Mouse (Mus musculus): ENCODE results near the gene Romo1. TPM values are rescaled to one million over a fixed set of nuclear protein-coding genes. Genes with fewer than 3 reads are reported as not detected.
"Not testable (repeated sequence)": the region's sequence is repeated elsewhere in the genome, so short reads cannot be mapped to it uniquely, and the experiment has no call there.

Gene Romo1
- polyA plus RNA-seq, 1 experiment from 2014 or later = 416 TPM

DNA sequence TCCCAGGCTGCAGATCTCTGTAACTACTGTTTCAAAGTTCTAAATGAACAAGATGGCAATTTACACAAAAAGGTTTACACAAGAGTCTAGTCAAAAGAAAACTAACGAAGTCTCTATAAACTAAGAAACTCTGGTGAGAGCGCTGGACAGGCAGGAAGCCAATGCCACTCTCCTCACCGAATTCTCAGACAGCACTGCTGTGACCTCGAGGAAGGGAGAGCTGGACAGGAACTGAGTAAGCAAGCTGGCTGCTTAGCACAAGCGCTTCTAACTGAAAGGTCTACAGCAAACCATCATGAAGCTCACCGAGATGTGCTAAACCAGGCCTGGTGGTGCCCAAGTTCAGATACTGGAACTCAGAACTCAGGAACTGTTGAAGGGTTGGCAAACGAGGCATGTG lies 45.4 kb downstream of the Romo1 start:
- whole genome bisulfite sequencing = 75% methylated on average over 7 of the region's 7 CpGs
- H3K4me3 ChIP-seq (ENCODE audit: low read depth, low read length); DNase-seq (ENCODE audit: low spot score); H3K4me1 ChIP-seq (ENCODE audit: control insufficient read depth, insufficient read depth, low read length); ATAC-seq (ENCODE audit: low read depth); H3K4me2 ChIP-seq (ENCODE audit: low read depth, low read length); H3K27me3 ChIP-seq (replicated peaks; ENCODE audit: control insufficient read depth, insufficient read depth, low read length); H3K36me3 ChIP-seq (ENCODE audit: control insufficient read depth, insufficient read depth, low read length); H3K27ac ChIP-seq (replicated peaks; ENCODE audit: low read depth, low read length); H3K9ac ChIP-seq (ENCODE audit: low read depth, low read length); H3K9me3 ChIP-seq (ENCODE audit: control insufficient read depth, low read length): not testable (repeated sequence)

DNA sequence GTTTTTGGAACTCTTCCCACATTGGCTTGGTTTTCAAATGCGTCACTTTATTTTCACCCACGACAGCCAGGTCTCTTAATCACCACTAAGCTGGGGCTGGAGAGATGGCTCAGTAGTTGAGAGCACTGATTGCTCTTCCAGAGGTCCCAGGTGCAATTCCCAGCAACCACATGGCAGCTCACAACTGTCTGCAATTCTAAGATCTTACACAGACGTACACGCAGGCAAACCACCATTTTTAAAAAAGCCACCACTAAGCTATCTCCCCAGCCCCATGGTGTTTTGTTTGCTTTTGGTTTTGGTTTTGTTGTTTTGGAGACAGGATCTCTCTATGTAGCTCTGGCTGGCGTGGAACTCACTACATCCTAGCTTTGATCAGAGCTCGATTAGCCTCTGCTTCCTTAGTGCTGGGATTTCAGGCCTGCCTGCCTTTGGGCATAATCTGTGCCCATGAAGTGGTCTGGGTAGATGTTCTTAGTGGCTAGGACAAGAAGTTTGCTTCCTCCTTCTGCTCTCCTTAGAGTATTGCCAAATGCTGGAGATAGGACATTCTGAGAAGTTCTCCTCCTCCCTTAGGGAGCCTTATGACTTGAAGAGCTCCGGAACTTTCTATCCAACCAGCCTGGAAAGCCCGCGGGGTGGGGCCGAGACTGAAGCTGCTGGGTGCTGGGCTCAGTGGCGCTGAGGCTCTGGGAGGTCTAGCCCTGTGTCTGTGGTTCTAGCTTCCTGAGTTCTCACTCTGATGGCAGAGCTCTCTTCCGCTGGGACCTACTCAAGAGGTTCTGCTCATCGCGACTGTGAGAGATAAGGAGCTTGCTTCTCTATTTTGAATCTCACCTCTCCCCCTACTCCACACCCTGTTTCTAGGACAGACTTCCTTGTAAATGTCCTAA lies 46.4 kb downstream of the Romo1 start:
- no peak overlapping the region for H3K27ac ChIP-seq (replicated peaks; ENCODE audit: low read depth, low read length)
- no peak overlapping the region for H3K4me2 ChIP-seq (ENCODE audit: low read depth, low read length)
- H3K4me1 ChIP-seq (ENCODE audit: control insufficient read depth, insufficient read depth, low read length) = no peaks in the 10 kb centered on the region
- no peak overlapping the region for H3K9ac ChIP-seq (ENCODE audit: low read depth, low read length)
- 76% methylated on average over 14 of the region's 14 CpGs for WGBS
- ATAC-seq (ENCODE audit: low read depth) (no peak), DNase-seq (ENCODE audit: low spot score) (no peak)
- H3K36me3 ChIP-seq (ENCODE audit: control insufficient read depth, insufficient read depth, low read length) = no peaks in the 10 kb centered on the region
- no peaks in the 10 kb centered on the region for H3K9me3 ChIP-seq (ENCODE audit: control insufficient read depth, low read length)
- H3K4me3 ChIP-seq (ENCODE audit: low read depth, low read length) = no peak overlapping the region
- no peaks in the 10 kb centered on the region for H3K27me3 ChIP-seq (replicated peaks; ENCODE audit: control insufficient read depth, insufficient read depth, low read length)

DNA sequence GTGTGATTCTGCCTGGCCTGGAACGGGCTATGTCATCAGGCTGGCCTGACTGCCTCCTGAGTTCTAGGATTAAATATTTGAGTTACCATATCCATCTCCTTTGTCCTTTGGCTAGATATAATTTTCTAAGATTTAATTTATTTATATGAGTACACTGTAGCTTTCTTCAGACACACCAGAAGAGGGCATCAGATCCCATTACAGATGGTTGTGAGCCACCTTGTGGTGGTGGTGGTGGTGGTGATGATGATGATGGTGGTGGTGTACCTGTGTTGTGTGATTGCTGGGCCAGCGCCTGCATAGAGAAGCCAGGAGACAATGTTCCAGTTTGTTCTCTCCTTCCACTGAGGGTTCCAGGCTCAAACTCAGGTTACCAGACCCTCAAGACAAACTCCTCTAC lies 47.7 kb downstream of the Romo1 start:
- ATAC-seq (ENCODE audit: low read depth) = no peak
- Histone ChIP-seq H3K9me3 (ENCODE audit: control insufficient read depth, low read length) (no peaks in the 10 kb centered on the region), H3K4me3 (ENCODE audit: low read depth, low read length) (no peak overlapping the region), H3K27me3 (replicated peaks; ENCODE audit: control insufficient read depth, insufficient read depth, low read length) (no peaks in the 10 kb centered on the region), H3K4me1 (ENCODE audit: control insufficient read depth, insufficient read depth, low read length) (no peaks in the 10 kb centered on the region), H3K27ac (replicated peaks; ENCODE audit: low read depth, low read length) (no peak overlapping the region), H3K9ac (ENCODE audit: low read depth, low read length) (no peak overlapping the region), H3K4me2 (ENCODE audit: low read depth, low read length) (no peak overlapping the region), H3K36me3 (ENCODE audit: control insufficient read depth, insufficient read depth, low read length) (no peaks in the 10 kb centered on the region)
- DNase-seq (ENCODE audit: low spot score) = no peak
- WGBS = 96% methylated on average over 2 of the region's 2 CpGs

DNA sequence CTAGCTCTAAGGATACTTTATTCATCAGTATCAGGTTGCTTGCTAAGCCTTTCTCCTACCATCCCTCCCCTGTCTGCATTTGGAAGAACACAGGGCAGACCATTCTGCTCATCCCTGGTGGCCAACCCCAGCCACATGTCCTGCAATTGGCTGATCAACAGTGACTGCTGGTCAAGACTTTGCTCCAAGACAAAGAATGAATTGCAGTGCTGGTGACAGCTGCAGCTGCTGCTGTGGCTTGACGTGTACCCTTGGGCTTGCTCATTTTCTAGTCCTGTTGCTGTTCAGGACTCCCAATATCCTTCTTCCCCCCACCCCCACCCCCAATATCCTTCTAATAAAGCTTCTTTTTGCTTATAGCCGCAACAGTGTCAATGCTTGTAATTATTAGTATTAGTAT lies 48.2 kb downstream of the Romo1 start:
- Histone ChIP-seq H3K27me3 (replicated peaks; ENCODE audit: control insufficient read depth, insufficient read depth, low read length) (no peaks in the 10 kb centered on the region), H3K9me3 (ENCODE audit: control insufficient read depth, low read length) (no peaks in the 10 kb centered on the region), H3K27ac (replicated peaks; ENCODE audit: low read depth, low read length) (no peak overlapping the region), H3K9ac (ENCODE audit: low read depth, low read length) (no peak overlapping the region), H3K4me1 (ENCODE audit: control insufficient read depth, insufficient read depth, low read length) (no peaks in the 10 kb centered on the region), H3K36me3 (ENCODE audit: control insufficient read depth, insufficient read depth, low read length) (no peaks in the 10 kb centered on the region), H3K4me2 (ENCODE audit: low read depth, low read length) (no peak overlapping the region), H3K4me3 (ENCODE audit: low read depth, low read length) (no peak overlapping the region)
- 76% methylated on average over 2 of the region's 2 CpGs for WGBS
- no peak for DNase-seq (ENCODE audit: low spot score)
- ATAC-seq (ENCODE audit: low read depth) = no peak

DNA sequence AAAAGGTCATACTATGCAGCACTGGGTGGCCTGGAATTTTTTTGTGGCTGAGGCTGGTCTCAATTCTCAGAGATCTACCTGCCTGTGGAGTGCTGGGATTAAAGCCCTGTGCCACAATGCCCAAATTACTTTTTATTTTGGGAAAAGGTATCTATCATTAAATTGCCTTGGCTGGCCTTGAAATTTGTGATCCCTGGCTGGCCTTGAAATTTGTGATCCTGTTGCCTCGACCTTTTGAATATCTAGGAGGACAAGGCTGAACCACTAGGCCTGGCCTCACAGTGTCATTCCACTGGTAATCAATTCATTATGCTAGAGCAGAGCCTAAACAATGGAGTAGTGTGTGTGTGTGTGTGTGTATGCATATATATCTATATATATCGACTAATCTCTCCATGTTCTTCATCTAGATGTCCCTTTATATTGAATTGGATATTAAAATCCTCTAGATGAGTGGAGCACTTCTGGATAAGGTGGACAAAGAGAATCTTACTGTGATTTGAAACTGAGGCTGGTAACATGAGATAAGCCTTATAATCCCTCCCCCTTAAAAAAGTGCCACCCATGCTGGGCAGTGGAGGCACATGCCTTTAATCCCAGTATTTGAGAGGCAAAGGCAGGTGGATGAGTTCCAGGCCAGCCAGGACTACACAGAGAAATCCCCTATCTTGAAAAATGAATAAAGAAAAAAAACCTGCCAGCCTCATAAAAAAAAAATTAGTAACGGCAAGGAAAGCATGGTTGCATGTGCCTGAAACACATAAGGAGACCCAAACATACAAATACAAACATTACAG lies 49.4 kb downstream of the Romo1 start:
- WGBS = 62% methylated on average over 3 of the region's 3 CpGs
- Histone ChIP-seq H3K27me3 (replicated peaks; ENCODE audit: control insufficient read depth, insufficient read depth, low read length) (no peaks in the 10 kb centered on the region), H3K9me3 (ENCODE audit: control insufficient read depth, low read length) (no peaks in the 10 kb centered on the region), H3K4me1 (ENCODE audit: control insufficient read depth, insufficient read depth, low read length) (peaks cover 5% of the 10 kb centered on the region; the same call in 1 of the 2 replicates), H3K27ac (replicated peaks; ENCODE audit: low read depth, low read length) (no peak overlapping the region), H3K36me3 (ENCODE audit: control insufficient read depth, insufficient read depth, low read length) (no peaks in the 10 kb centered on the region), H3K4me3 (ENCODE audit: low read depth, low read length) (no peak overlapping the region), H3K4me2 (ENCODE audit: low read depth, low read length) (no peak overlapping the region), H3K9ac (ENCODE audit: low read depth, low read length) (no peak overlapping the region)
- ATAC-seq (ENCODE audit: low read depth) (no peak), DNase-seq (ENCODE audit: low spot score) (no peak)

DNA sequence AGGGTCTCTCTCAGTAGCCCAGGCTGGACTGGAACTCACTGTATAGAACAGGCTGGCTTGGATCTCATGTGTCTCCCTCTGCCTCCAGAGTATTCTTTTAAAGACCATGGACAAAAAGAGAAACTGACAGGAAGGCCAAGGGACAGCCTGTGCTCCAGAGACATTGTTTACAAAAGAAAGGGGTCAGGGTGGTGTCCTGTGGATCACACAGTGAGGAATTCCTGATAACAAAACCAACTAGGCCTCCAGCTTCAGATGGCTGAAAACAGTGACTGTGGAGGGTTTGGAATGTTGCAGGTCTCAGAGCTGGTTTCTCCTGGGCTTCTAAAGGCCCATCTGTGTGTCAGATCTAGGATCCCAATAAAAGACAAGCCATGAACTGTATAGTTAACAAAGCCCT lies 50.7 kb downstream of the Romo1 start:
- DNase-seq (ENCODE audit: low spot score) = no peak

More for the DNA sequence above, 50.7 kb downstream of the Romo1 start:
- no peak for ATAC-seq (ENCODE audit: low read depth)
- Histone ChIP-seq H3K27ac (replicated peaks; ENCODE audit: low read depth, low read length) (no peak overlapping the region), H3K9ac (ENCODE audit: low read depth, low read length) (no peak overlapping the region), H3K4me2 (ENCODE audit: low read depth, low read length) (no peak overlapping the region), H3K27me3 (replicated peaks; ENCODE audit: control insufficient read depth, insufficient read depth, low read length) (no peaks in the 10 kb centered on the region), H3K4me3 (ENCODE audit: low read depth, low read length) (no peak overlapping the region), H3K4me1 (ENCODE audit: control insufficient read depth, insufficient read depth, low read length) (peaks cover 11% of the 10 kb centered on the region; the same call in 1 of the 2 replicates), H3K9me3 (ENCODE audit: control insufficient read depth, low read length) (no peaks in the 10 kb centered on the region), H3K36me3 (ENCODE audit: control insufficient read depth, insufficient read depth, low read length) (no peaks in the 10 kb centered on the region)

Other genes starting within 250 kb of the Romo1 start
- gene Uqcc1, start 213.7 kb upstream of the Romo1 start, polyA plus RNA-seq (2014; fragmentation: Nextera tagmentation; extraction: Ambion mirVana) = 58.3 and 65.9 TPM in 2 replicates
- gene Gm15557, start 203.3 kb upstream of the Romo1 start, polyA plus RNA-seq (2014; fragmentation: Nextera tagmentation; extraction: Ambion mirVana) = not detected in 2 replicates
- gene Gdf5, start 198.7 kb upstream of the Romo1 start, polyA plus RNA-seq (2014; fragmentation: Nextera tagmentation; extraction: Ambion mirVana) = 3.3 and 3.8 TPM in 2 replicates
- 17.6 TPM in 2 replicates for gene Cep250, start 187.6 kb upstream of the Romo1 start, polyA plus RNA-seq (2014; fragmentation: Nextera tagmentation; extraction: Ambion mirVana)
- gene 6430550D23Rik, start 136.1 kb upstream of the Romo1 start, polyA plus RNA-seq (2014; fragmentation: Nextera tagmentation; extraction: Ambion mirVana) = 0.90 and 1.4 TPM in 2 replicates
- 235 and 269 TPM in 2 replicates for gene Ergic3, start 136.0 kb upstream of the Romo1 start, polyA plus RNA-seq (2014; fragmentation: Nextera tagmentation; extraction: Ambion mirVana)
- gene Fer1l4, start 91.1 kb upstream of the Romo1 start, polyA plus RNA-seq (2014; fragmentation: Nextera tagmentation; extraction: Ambion mirVana) = not detected in 2 replicates
- 2.3 and 3.1 TPM in 2 replicates for gene Spag4, start 78.9 kb upstream of the Romo1 start, polyA plus RNA-seq (2014; fragmentation: Nextera tagmentation; extraction: Ambion mirVana)
- gene Cpne1, start 32.1 kb upstream of the Romo1 start, polyA plus RNA-seq (2014; fragmentation: Nextera tagmentation; extraction: Ambion mirVana) = 34.3 and 35.4 TPM in 2 replicates
- gene Rbm12, start 32.1 kb upstream of the Romo1 start, polyA plus RNA-seq (2014; fragmentation: Nextera tagmentation; extraction: Ambion mirVana) = 26.2 and 27.7 TPM in 2 replicates
- gene Gm28036, start 16.9 kb upstream of the Romo1 start, polyA plus RNA-seq (2014; fragmentation: Nextera tagmentation; extraction: Ambion mirVana) = 10.6 and 15.7 TPM in 2 replicates
- gene Nfs1, start 147 bp downstream of the Romo1 start, polyA plus RNA-seq (2014; fragmentation: Nextera tagmentation; extraction: Ambion mirVana) = 36.0 and 40.8 TPM in 2 replicates
- 561 and 619 TPM in 2 replicates for gene Rbm39, start 36.2 kb downstream of the Romo1 start, polyA plus RNA-seq (2014; fragmentation: Nextera tagmentation; extraction: Ambion mirVana)
- gene Phf20, start 52.4 kb downstream of the Romo1 start, polyA plus RNA-seq (2014; fragmentation: Nextera tagmentation; extraction: Ambion mirVana) = 69.8 and 76.1 TPM in 2 replicates
- 3.8 and 3.9 TPM in 2 replicates for gene Cnbd2, start 168.3 kb downstream of the Romo1 start, polyA plus RNA-seq (2014; fragmentation: Nextera tagmentation; extraction: Ambion mirVana)
- gene Scand1, start 168.7 kb downstream of the Romo1 start, polyA plus RNA-seq (2014; fragmentation: Nextera tagmentation; extraction: Ambion mirVana) = 59.8 and 65.1 TPM in 2 replicates

All from embryonic facial prominence, embryonic 14.5 days (tissue).